Mouse (Mus musculus) granulocyte monocyte progenitor cell, adult 5-6 weeks (primary cell): ENCODE data around the gene Prpf6. TPM values are rescaled to one million over a fixed set of nuclear protein-coding genes. Genes with fewer than 3 reads are reported as not detected.

ENCODE experiments used
- ATAC-seq: replicated peaks from 2 replicates; pipeline ENCODE4 v1.8.0; 2016; ENCODE audit warnings: mild to moderate bottlenecking, moderate TSS enrichment, inconsistent platforms; ENCODE audit not compliant: poor library complexity, severe bottlenecking
- total RNA-seq, 2 experiments: library from RNA; stranded (forward) in 1 of 2; stranded (reverse) in 1 of 2; fragments of 200-712, 200-1000 nt in 1 of 2; fragments of >200 nt in 1 of 2; fragmentation: Nextera tagmentation in 1 of 2; gene quantifications; 2 replicates each; pipeline ENCODE4 v1.2.3; 2014 to 2017

The Prpf6 gene
- total RNA-seq (2014; fragmentation: Nextera tagmentation): 30.8 and 35.2 TPM in 2 replicates
- total RNA-seq (2017): 68.8 and 71.6 TPM in 2 replicates

DNA sequence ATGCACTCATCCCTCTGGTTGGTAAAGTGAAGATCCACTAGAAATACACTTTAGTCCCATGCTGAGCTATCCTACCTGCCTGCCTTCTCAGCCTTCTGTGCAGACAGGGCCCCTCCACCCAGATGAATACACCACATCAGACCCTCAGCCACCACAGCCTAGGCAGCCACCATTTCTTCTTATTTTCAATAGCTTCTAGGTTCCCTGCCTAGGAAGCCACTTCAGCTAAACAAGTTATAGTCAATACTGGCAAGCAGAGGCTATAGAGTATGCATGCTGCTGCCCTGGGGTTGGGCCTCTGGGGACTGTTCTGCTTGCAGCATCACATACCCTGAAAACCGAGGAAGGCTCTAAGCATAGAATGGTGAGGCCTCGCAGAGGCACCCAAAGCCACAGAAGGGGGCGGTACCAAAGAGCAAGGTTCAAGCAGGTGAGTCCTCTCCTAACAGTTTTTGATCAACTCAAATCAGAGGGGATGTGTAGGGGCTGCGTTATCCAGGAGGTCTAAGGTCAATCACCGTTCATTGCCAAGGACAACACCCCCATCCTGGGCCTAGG lies at the start of gene Prpf6:
Gene Prpf6 (plus strand): TSS at position 341 of the 558 bp plus-strand sequence.
- no peak for ATAC-seq

DNA sequence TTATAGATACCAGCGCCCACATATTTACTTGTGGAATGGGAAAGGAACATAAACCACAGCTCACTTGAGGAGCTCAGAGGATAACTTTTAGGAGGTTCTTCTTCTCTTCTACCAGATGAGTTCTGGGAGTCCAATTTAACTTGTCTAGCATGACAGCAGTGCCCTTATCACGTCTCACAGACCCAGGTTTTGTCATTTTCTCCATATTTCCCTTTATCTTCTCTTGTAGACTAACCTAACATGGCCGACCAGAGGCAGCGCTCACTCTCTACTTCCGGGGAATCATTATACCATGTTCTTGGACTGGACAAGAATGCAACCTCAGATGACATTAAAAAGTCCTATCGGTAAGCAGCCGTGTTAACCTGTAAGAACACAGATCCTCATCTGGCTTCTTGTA lies 45.5 kb upstream of the Prpf6 start:
- ATAC-seq: no peak

DNA sequence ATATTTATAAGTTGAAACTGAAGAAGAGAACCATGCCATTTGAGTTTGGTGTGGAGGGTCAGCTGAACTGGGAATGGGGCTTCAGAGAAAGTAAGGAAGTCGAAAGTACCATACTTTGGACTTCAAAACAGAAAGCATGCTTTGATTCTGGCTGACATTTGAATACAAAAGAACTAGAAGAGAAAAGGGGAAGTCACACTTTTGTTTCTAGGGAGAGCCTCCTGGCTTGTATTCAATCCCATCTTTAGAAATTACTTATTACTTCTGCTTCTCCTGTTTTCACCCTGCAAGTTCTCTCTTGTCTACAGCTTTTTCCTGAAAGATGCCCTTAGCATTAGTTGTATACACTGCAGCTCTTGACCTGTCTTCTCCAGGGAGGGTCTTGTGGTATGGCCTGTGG lies 43.4 kb upstream of the Prpf6 start:
- ATAC-seq: peak; percentile 75

DNA sequence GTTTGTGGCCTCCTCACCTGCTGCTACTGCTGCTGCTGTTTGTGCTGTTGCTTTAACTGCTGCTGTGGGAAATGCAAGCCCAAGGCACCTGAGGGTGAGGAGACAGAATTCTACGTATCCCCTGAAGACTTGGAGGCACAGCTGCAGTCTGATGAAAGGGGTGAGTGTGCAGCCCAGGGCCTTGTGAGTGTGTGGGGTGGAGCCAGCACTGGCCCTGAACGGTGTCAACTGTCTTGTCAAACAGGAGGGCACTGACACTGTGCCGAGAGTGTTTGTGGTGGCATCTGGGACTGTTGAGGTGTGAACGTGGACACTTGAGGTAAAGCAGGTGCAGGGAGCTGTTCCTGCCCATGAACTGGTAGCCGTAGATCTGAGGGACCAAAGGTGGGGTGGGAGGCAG lies 43.0 kb upstream of the Prpf6 start:
- ATAC-seq: peak; percentile 25; the same call in 1 of the 2 replicates

DNA sequence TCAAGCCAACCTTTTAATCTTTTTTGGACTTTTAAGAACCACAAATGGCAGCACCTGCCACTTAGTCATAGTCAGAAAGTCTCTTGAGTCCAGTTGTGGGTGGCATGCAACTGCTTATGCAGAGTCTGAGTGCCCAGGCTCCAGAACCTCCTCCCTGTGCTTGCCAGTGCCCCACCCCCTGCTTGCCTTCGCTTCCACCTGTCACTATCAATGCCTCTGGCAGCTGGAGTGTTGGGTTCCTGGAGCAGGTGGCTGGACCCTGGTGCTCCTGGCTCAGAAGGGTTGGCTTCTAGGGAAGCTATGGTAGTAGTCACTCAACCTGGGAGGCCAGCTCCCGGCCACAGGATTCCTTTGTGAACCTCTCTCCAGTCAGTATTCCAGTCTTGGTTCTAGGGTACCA lies 41.4 kb upstream of the Prpf6 start:
- ATAC-seq: no peak

DNA sequence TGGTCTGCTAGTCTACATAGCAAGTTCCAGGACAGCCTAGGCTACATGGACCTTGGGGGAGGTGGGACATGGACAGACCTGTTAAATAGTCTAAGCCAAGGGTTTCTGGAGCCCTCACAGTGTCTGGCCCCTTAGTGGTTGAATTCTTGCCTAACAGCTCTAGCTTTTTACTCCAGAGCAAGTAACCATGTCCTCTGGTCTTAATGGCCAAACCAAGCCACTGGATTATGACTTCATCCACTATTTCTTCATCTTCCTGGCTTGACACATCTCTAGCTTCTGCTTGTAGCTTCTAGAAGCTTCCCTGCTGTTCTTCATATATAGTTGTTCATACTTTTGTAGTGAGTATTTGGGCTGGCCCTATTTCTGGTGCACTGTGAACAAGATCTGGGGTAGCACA lies 37.9 kb upstream of the Prpf6 start:
- ATAC-seq: peak; percentile 94

DNA sequence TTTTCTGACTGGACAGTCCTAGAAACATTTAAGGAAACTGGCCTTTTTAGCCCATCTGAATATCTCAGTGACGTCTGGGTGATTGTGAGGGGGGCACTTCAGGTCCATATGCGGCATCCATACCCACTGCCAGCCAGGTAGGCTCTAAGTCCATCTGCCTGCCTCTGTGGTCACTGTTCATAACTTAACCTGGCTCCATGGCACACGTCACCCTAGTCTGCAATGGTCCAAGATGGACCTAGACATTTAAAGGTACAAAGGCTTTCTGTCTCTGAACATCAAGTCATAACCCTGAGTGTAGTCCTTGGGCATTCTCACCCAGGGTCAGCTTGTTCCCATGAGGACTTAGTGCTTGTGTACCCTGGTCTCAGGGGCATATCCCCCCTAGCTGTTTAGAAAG lies 24.3 kb upstream of the Prpf6 start:
- no peak for ATAC-seq

DNA sequence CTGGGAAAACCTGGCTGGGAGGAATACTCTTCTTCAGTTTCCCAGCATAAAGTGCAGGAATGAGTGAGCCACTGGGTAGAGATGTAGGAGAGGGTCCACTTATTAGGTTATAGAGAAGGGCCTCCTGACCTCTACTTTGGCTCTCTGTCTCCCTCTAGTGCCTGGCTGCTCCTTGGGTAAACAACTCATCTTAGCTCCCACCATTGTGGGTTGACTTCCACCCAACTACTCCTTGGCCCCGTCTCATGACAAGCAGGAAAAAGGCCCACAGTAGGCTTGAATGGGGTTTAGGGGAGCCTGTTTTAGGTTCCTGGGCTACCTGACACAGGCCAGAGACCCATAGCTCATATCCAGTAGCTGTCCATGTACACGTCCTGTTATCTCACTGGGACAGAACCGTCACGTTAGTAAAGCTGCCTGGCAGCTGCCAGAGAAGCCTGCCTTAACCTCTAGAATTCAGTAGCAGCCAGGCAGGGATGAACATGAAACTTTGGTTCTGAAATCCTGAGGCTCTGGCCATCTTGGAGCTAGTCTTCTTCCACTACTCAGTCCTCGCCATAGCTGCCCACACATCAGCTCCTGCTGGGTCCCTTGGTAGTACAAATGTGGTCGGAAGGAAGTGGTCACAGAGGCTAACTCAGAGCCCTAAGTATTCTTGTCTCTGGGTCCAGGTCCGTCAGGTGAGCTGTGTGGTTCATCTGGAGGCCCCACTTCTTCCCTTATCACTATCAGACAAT lies 23.2 kb upstream of the Prpf6 start:
- ATAC-seq: peak; percentile 81

DNA sequence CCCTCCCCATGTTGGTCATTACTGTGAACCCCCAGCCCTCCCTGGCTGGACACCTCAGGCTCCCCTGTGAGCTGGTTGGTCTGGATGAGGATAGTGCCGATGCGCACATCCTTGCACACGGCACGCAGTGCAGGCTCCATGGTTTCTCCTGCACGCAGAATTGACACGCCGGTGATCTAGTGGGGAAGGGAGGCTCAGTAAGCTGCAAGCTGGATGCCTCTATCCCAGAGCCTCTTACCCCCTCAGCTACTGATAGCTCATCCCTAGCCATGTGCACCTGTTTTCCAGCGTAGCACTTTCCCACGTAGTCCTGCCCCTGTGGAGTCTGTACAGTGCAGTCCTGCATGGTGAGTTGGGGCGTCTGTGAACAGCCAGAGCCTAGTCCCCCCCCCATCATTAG lies 21.8 kb upstream of the Prpf6 start:
- no peak for ATAC-seq

DNA sequence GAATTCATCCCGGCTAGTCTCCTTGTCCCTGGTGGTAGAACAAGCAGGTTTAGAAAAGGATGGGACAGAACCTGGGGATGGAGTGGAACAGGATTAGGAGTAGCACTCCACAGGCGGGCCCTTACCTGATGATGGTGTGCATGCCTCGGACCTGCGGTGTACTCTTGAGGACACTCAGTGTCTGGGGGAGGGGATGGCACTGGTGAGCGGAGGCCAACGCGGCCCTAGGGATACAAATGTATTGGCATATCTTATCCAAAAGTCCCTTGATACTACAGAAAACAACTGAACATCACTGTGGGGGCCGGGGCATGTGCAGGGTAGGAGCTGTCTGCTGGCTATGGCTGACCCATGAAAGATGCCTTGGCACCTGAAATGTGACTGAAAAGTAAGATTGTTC lies 21.3 kb upstream of the Prpf6 start:
- no peak for ATAC-seq

DNA sequence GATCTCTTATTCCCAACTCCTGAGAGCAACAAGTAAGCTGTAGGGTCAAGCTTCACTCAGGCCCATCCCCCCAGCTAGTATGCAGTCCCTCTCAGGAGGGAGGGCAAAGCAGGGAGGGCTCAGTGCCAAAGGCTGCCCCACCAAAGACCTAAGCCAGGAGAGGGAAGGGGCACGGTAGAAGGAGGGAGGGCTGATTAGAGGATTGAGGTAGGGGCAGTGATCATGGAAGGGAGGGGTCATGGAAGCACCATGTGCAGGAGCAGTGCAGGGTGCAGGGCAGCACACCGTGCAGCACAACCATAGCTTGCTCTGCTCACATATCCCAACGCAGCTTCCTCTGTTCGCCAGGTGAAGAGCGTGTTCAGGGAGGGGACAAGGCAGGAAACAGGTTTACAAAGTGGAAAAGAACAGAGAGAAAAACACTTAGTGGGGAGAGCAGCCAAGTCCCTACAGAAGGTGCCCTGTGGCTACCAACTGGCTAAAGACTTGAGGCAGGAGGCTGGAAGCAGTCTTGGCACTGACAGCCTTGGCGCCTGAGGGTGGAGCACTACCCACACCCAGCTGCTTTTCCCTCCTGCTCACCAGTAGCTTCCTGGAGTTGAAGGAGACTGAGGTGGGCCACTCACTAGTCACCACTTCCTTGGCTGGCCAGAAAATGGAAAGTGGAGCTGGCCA lies 20.6 kb upstream of the Prpf6 start:
- ATAC-seq: no peak

DNA sequence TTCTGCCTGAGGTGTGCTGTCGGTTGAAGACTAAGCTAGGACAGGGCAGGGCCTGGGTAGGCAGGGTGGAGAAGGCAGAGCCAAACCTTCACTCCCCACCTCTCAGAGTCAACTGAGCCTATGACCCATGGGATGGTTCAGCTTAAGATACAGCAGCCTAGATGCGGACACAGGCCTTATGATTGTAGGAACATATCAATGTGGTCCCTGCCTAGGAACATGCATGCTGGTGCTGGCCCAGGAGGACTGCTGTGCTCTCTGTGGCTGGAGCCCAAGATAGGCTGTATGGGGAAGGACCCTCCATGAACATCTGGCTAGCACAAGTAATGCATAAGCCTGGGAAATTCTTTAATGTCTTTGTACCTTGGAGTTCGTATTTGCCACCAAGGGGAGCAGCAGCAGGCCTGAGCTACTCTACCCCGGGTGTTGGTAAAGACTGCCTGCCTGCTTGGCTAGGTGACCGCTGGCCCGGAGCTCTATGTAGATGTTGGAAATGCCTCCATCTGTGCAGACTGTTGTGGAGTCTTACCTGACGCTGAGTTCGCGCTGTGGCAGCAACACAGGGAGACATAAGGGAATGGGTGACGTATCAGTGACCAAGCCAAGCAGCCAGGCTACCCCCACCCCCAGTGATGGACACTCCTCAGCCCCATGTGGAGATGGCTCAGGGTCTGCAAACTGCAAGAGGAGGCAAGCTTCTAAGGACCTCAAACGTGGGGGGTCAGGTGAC lies 19.6 kb upstream of the Prpf6 start:
- no peak for ATAC-seq

DNA sequence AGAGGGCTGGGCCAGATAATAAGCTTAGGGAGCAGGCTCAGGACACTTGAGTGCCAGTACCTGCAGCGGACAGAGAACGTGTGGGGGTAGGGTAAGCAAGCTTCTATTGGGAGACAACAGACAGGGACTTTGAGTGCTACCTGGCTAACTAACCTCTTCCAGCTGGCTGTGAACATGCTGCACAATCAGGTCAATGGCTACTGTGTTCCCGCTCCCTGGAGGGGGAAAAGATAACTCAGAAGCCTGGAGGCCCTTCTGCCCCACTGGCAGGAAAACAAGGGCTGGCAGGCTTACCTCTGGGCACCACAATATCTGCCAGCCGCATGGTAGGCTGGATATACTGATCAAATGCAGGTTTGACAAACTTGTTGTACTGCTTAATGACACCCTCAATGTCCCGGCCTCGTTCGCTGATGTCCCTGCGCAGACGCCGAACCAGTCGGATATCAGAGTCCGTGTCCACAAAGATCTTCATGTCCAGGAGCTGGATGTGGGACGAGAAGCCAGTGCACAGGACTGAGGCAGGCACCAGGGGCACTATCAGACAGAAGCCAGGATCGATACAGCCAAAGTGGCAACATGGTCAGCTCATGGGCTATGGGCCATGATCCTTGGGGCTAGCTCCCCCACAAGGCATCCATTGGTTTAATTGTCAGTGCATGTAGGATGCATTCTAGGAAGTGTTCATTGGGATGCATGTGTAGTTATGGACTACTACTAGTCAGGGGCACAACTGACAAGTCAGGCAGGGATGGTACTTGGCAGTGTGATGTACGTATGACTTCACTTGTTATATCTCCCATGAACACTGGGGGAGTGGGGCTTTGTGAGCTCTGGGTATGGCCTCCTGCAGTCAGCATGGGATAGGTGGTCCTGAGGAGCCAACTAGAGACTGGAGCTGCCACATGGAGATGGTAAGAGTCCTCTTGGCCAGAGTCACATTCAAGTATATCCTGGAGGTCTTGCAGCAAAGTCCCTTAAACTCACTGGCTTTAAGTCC lies 18.4 kb upstream of the Prpf6 start:
- ATAC-seq: no peak

DNA sequence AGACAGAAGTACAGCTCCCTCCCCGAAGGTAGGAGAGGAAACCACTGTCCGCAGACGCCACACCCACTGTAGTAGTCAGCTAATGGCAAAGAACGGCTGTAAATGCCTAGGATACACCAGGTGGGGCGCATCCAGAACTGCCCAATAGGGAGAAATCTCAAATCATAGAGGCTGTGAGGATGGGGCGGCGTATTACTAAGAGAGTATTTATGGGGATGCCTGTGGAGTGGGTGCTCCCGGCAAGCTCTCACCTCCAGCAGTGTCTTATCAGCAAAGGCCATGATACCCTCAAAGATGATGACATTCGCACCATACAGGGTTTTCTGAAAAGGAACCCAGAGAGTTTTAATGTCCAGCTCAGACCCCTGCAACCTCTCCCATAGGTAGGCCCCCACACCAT lies 17.7 kb upstream of the Prpf6 start:
- no peak for ATAC-seq

DNA sequence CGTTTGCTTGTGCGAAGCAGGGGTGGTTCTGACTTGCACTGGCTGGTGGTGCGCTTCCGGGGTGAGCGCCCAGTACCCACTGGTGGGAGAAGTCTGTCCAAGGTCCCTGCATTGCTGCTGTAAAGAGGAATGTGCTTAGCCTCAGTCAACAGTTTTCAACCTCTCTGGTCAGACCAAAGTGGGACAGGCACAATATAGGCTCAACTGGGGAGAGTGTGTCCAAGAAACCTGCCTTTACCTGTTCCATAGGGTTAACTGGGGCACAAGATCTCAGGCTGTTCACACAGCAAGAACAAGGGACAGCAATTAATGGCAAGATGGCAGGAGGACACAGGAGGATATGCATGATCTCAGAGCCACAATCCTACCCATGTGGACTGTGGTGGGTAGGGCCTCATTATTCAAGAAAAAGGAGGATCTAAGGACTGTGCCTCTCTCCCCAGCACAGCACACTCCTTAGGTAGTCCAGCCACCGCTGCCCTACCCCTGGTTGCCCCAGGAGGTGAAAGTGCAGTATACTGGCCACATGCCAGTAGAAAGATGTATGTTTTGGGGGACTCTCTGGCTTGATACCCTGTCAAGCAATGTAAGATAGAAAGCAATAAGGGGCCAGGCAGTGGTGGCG lies 16.6 kb upstream of the Prpf6 start:
- no peak for ATAC-seq

DNA sequence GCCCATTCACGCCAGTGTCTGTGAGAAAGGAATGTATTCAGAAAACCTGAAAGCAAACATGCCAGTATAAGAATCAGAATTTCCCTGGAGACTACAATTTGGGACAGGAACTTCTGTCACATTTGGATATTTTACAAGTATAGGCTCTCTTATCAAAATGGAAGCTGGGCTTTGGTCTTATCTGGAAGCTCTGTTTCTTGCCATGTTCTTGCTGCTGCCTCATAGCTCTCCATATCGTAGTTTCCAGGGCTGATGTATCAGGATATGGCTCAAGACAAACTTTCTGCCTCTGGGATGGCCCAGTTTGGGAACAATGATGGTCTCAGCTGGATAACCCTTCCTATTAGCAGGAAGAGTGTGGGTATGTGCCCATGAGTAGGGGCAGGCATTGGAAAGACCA lies 15.1 kb upstream of the Prpf6 start:
- no peak for ATAC-seq

DNA sequence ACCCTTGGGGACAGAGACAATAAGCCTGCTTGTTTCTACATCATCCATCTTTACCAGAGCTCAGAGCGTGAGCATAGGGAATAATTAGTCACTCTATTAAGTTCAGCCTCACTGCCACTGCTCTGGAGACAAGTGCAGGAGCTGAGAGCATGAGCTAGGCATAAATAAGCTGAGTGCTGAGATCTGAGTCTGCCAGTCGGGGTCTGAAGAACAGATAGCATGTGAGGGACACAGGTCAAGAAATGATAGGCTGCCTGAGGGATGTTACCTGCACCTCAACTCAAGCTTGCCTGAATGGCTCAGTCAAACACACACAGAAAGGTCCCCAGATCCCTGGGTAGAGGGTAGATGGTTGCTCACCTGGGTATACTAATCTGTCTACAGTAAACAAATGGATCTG lies 14.5 kb upstream of the Prpf6 start:
- ATAC-seq: no peak

DNA sequence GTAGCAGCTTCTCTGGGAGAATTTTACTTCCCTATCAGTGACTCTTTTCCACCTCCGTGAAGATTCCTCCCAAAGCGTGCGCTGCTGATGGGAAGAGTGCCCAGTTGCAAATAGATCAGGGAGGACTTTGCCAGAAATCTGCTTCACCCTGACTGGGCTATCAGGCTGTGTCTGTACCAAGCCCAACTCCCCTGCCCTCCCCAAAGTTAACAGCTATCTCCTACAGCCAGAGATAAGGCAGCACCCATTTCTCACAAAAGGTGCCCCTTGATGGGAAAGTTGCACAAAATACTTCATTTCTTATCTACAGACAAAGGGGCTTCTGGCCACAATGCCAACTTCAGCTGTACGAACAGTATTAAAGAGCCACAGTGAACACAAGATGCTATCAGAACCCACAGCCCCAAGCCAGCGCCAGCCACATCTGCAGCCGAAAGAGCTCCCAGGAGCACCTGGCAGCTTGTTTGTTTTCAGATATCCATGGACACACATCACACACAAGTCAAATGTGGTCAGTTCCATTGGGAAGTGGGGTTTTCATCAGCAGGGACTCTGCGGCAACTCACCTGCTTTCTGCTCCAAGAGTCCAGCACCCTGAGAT lies 13.6 kb upstream of the Prpf6 start:
- no peak for ATAC-seq
